Mouse (Mus musculus) spleen, adult 2 months (tissue): ENCODE data around the gene Ano9.

ENCODE experiments used
- CTCF ChIP-seq: fragments of 200-500 bp; IDR thresholded peaks from 2 replicates; pipeline ENCODE4 v1.5.1; 2011; ENCODE audit warnings: mild to moderate bottlenecking, inconsistent platforms; ENCODE audit not compliant: insufficient read depth, insufficient read length, insufficient replicate concordance; ENCODE audit errors: extremely low read depth
- POLR2A ChIP-seq: fragments of 200-500 bp; IDR thresholded peaks from 2 replicates; pipeline ENCODE4 v1.6.1; 2011; ENCODE audit warnings: low read depth, low read length, inconsistent platforms

DNA sequence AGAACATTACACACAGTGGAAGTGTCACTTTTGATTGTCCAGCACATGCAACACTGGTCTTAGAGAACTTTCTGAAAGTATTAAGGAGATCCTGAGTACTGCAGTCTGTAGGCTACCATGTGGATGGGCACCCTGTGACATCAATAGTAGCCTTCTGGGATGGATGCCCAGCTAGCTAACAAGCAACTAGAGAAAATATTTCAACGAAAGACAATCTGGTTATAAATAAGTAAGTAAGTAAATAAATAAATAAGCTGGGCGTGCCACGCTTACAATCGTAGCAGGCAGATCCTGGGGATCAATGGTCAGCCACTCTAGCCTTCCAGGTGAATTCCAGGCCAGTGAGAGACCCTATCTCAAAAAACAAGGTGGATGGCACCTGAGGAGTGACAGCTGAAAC lies 65.6 kb downstream of the Ano9 start:
- TF ChIP-seq POLR2A: no peak
- no peak for TF ChIP-seq CTCF
